Comparison of ENCODE assay signal across 9 mouse cellular contexts in genomic region chr8:105533439-105533838, GRCm38 (mm10). TPM values are rescaled to one million over a fixed set of nuclear protein-coding genes. Genes with fewer than 3 reads are reported as not detected.
DNase-seq lines count a peak whose midpoint lies in the region; ATAC-seq lines count a peak whose summit lies in the region.
"Had no signal": no experiment of that assay in that cellular context is flagged by ENCODE, and none has a peak within 500 bp of the region (broad histone marks: within the 10 kb centered on the region; RNA-seq: fewer than 3 reads in every experiment).

No protein-coding gene starts in this region.

- H3K36me3 ChIP-seq in hindbrain, embryonic 13.5 days, result peaks cover 70% of the 10 kb centered on the region
- H3K36me3 ChIP-seq in lung, embryonic 15.5 days, result peaks cover 28% of the 10 kb centered on the region

- WGBS in hindbrain, embryonic 13.5 days, result 68% methylated on average over 2 of the region's 2 CpGs
- 6% methylated on average over 2 of the region's 2 CpGs for WGBS in lung, embryonic 15.5 days

- no peaks in the 10 kb centered on the region for H3K27me3 ChIP-seq in hindbrain, embryonic 13.5 days
- H3K27me3 ChIP-seq in lung, embryonic 15.5 days, result no peaks in the 10 kb centered on the region

- no peaks in the 10 kb centered on the region for H3K9me3 ChIP-seq in hindbrain, embryonic 13.5 days
- H3K9me3 ChIP-seq in lung, embryonic 15.5 days, result no peaks in the 10 kb centered on the region

- 0 out of 2 replicates have a peak overlapping the region, but pooled peaks have one; percentile 1 for H3K27ac ChIP-seq in hindbrain, embryonic 13.5 days
- peak overlapping the region; percentile 93 for H3K27ac ChIP-seq in lung, embryonic 15.5 days

- peaks cover 11% of the 10 kb centered on the region for H3K4me1 ChIP-seq in hindbrain, embryonic 13.5 days (replicated peaks)
- H3K4me1 ChIP-seq in lung, embryonic 15.5 days, result peaks cover 25% of the 10 kb centered on the region

- no peak overlapping the region for H3K4me2 ChIP-seq in hindbrain, embryonic 13.5 days
- no peak overlapping the region for H3K4me2 ChIP-seq in lung, embryonic 15.5 days

- ATAC-seq in hindbrain, embryonic 13.5 days (ENCODE audit: low FRiP score), result no peak
- peak; percentile 90 for ATAC-seq in lung, embryonic 15.5 days (ENCODE audit: borderline replicate concordance, extremely low read depth, low FRiP score, low TSS enrichment)

- no peak overlapping the region for H3K9ac ChIP-seq in hindbrain, embryonic 13.5 days
- no peak overlapping the region for H3K9ac ChIP-seq in lung, embryonic 15.5 days

- no peak overlapping the region for H3K4me3 ChIP-seq in hindbrain, embryonic 13.5 days
- no peak overlapping the region for H3K4me3 ChIP-seq in lung, embryonic 15.5 days

- peak; percentile 90 for DNase-seq in heart, adult 11 months
- DNase-seq in heart, adult 8-10 months (ENCODE audit: low spot score), result no peak
- peak; percentile 84 for DNase-seq in adipocyte (ENCODE audit: low spot score)
- DNase-seq in thymus, postnatal 14 days, result no peak
- DNase-seq in cerebellum, postnatal 25 days, result no peak
- DNase-seq in cerebellum, adult 11-12 months, result no peak

RNA-seq across cellular contexts. Expression of gene Hsd11b2, which starts 14.9 kb away (rescaled TPM):
- under 1 TPM in 1 of 4 experiments, not detected in 3; 0.22 TPM for total RNA-seq in heart, adult 8-10 months (2022)
- polyA plus RNA-seq in hindbrain, embryonic 13.5 days (2015; fragmentation: Nextera tagmentation; extraction: Ambion mirVana), result 7.8 and 11.0 TPM in 2 replicates
- polyA plus RNA-seq in lung, embryonic 15.5 days (2015; fragmentation: Nextera tagmentation; extraction: Ambion mirVana), result 2.6 and 2.8 TPM in 2 replicates
- total RNA-seq: layer of hippocampus, adult 8-10 months had no signal

RNA-seq across cellular contexts. Expression of gene Atp6v0d1, which starts 32.4 kb away (rescaled TPM):
- total RNA-seq in heart, adult 8-10 months (2022), result 10 to 100 TPM; 41.6 to 53.8 (median 51.7) TPM
- polyA plus RNA-seq in hindbrain, embryonic 13.5 days (2015; fragmentation: Nextera tagmentation; extraction: Ambion mirVana), result 201 and 203 TPM in 2 replicates
- polyA plus RNA-seq in lung, embryonic 15.5 days (2015; fragmentation: Nextera tagmentation; extraction: Ambion mirVana), result 80.8 and 82.1 TPM in 2 replicates

RNA-seq across cellular contexts. Expression of gene Zdhhc1, which starts 36.7 kb away (rescaled TPM):
- 10 to 100 TPM; 13.0 to 15.3 (median 13.5) TPM for total RNA-seq in heart, adult 8-10 months (2022)
- polyA plus RNA-seq in hindbrain, embryonic 13.5 days (2015; fragmentation: Nextera tagmentation; extraction: Ambion mirVana), result 30.9 and 34.3 TPM in 2 replicates
- polyA plus RNA-seq in lung, embryonic 15.5 days (2015; fragmentation: Nextera tagmentation; extraction: Ambion mirVana), result 44.0 and 50.9 TPM in 2 replicates

Comparison
In these comparisons a context has a peak if more than half of its experiments do, and no peak if none do; other contexts are left out.
1. DNase-seq: peak in heart, adult 11 months (single experiment) and adipocyte (single experiment); none in heart, adult 8-10 months (single experiment), thymus, postnatal 14 days (single experiment), cerebellum, postnatal 25 days (0 of 2) and cerebellum, adult 11-12 months (single experiment).